Mouse (Mus musculus) sigmoid colon, adult 10 weeks (tissue): ENCODE data around the gene Mrto4. TPM values are rescaled to one million over a fixed set of nuclear protein-coding genes. Genes with fewer than 3 reads are reported as not detected.

Source experiments
- polyA plus RNA-seq: library from polyadenylated mRNA; stranded (reverse); fragments of 350-450 nt; fragmentation: Illumina TruSeq; extraction: RNeasy Lipid Tissue Mini Kit (QIAGEN cat#74804); gene quantifications from one replicate; pipeline ENCODE4 v1.2.3, GENCODE M21; 2014; ENCODE audit warnings: low read depth, low replicate concordance

Mrto4 gene
- 7.9 TPM for polyA plus RNA-seq

GRCm38 (mm10) chr4:139351931-139352711 is at the start of gene Mrto4, which contains the start of the genes Emc1 and Ubr4:
Gene Mrto4, minus strand, starts transcription at chr4:139352576.
Gene Emc1, plus strand, starts transcription at chr4:139352587.
Gene Ubr4, plus strand, starts transcription at chr4:139352609.

GRCm38 (mm10) chr4:139310171-139310898 is 42.0 kb downstream of the Mrto4 start, which contains the start of the genes Pqlc2 and Akr7a5:
Gene Pqlc2, minus strand, starts transcription at chr4:139310708.
Gene Akr7a5, plus strand, starts transcription at chr4:139310744.

Other genes with a start within 250 kb of the Mrto4 start
- gene Minos1, start 221.5 kb downstream of the Mrto4 start, polyA plus RNA-seq: 206 TPM
- gene Capzb, start 159.7 kb downstream of the Mrto4 start, polyA plus RNA-seq: 64.9 TPM
- gene Pqlc2, start 41.9 kb downstream of the Mrto4 start, polyA plus RNA-seq: 2.0 TPM
- gene Akr7a5, start 41.8 kb downstream of the Mrto4 start, polyA plus RNA-seq: 1.3 TPM
- 6.1 TPM for gene Emc1, start within 50 bp of the Mrto4 start, polyA plus RNA-seq
- gene Ubr4, start within 50 bp of the Mrto4 start, polyA plus RNA-seq: 5.6 TPM
- 4.6 TPM for gene Iffo2, start 178.0 kb upstream of the Mrto4 start, polyA plus RNA-seq